Mouse (Mus musculus) hindbrain, embryonic 16.5 days (tissue): Measurements from ENCODE around the gene Nup88. TPM values are rescaled to one million over a fixed set of nuclear protein-coding genes. Genes with fewer than 3 reads are reported as not detected.

Experiments
- polyA plus RNA-seq: library from polyadenylated mRNA; unstranded; fragments of >200 nt; fragmentation: Nextera tagmentation; extraction: Ambion mirVana; gene quantifications from 2 replicates; pipeline ENCODE4 v1.2.1, GENCODE M21; 2015

Nup88 gene
- polyA plus RNA-seq, 1 experiment from 2014 or later: 108 TPM

Other genes with a start within 250 kb of the Nup88 start
- 16.4 and 17.1 TPM in 2 replicates for gene Zfp3, start 205.8 kb downstream of the Nup88 start, polyA plus RNA-seq
- 0.19 TPM in 1 of 2 replicates, not detected in the other for gene Scimp, start 157.4 kb downstream of the Nup88 start, polyA plus RNA-seq
- 77.1 and 88.1 TPM in 2 replicates for gene Rabep1, start 125.2 kb downstream of the Nup88 start, polyA plus RNA-seq
- gene Rpain, start 240 bp upstream of the Nup88 start, polyA plus RNA-seq: 69.6 and 69.8 TPM in 2 replicates
- 179 and 184 TPM in 2 replicates for gene C1qbp, start 13.1 kb upstream of the Nup88 start, polyA plus RNA-seq
- 12.4 and 14.7 TPM in 2 replicates for gene Dhx33, start 34.5 kb upstream of the Nup88 start, polyA plus RNA-seq
- 32.3 and 33.4 TPM in 2 replicates for gene Mis12, start 49.6 kb upstream of the Nup88 start, polyA plus RNA-seq
- gene Derl2, start 49.9 kb upstream of the Nup88 start, polyA plus RNA-seq: 30.9 and 32.9 TPM in 2 replicates
- 661 and 685 TPM in 2 replicates for gene 6330403K07Rik, start 63.5 kb upstream of the Nup88 start, polyA plus RNA-seq
- 0.04 TPM in 1 of 2 replicates, not detected in the other for gene Nlrp1a, start 174.7 kb upstream of the Nup88 start, polyA plus RNA-seq